Mouse (Mus musculus) olfactory bulb, adult 2 months (tissue): Measurements from ENCODE around the gene Arl15.

ENCODE experiments used
- CTCF ChIP-seq: fragments of 200-500 bp; IDR thresholded peaks from 2 replicates; pipeline ENCODE4 v1.5.1; 2012; ENCODE audit warnings: low read depth, mild to moderate bottlenecking, low read length, moderate library complexity; ENCODE audit not compliant: insufficient read depth
- POLR2A ChIP-seq: fragments of 200-500 bp; IDR thresholded peaks from 2 replicates; pipeline ENCODE4 v1.6.1; 2012; ENCODE audit warnings: mild to moderate bottlenecking, low read depth, low read length, moderate library complexity; ENCODE audit not compliant: insufficient read depth

- TF ChIP-seq CTCF = no peak
- TF ChIP-seq POLR2A = no peak
These were observed 24.0 kb upstream of the Arl15 start for GRCm38 (mm10) chr13:113770340-113770739.
